Mouse (Mus musculus) lung, adult 2 months (tissue): ENCODE data around the gene Sycn.

ENCODE experiments used
- CTCF ChIP-seq: fragments of 200-500 bp; IDR thresholded peaks from 2 replicates; pipeline ENCODE4 v1.5.1; 2011; ENCODE audit warnings: mild to moderate bottlenecking, low read length, control low read depth; ENCODE audit not compliant: insufficient read depth
- POLR2A ChIP-seq: fragments of 200-500 bp; IDR thresholded peaks from 2 replicates; pipeline ENCODE4 v1.6.1; 2011; ENCODE audit warnings: low read depth, mild to moderate bottlenecking, control low read depth, low read length, borderline replicate concordance; ENCODE audit errors: extremely low read depth

DNA sequence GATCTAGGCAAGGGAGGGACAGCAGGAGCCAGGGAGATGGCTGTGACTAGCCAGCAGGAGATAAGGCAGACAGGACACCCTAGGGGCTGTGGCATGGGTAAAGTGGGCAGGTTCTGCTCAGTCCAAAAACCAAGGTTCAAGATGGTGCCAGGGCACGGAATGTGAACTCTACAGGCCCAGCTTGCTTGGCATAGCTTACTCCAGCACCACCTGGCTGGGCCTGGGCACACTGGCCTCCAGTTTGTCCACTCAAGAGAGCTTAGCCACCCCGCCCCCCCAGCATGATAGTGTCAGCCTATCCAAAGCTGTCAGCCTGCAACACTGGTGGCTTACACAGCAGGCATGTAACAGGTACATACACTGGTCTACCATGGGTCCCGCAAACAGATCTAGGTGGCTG lies 32.6 kb downstream of the Sycn start:
- TF ChIP-seq POLR2A = no peak
- TF ChIP-seq CTCF = no peak
